Mouse (Mus musculus): ENCODE data around the gene Arhgap28.

DNA sequence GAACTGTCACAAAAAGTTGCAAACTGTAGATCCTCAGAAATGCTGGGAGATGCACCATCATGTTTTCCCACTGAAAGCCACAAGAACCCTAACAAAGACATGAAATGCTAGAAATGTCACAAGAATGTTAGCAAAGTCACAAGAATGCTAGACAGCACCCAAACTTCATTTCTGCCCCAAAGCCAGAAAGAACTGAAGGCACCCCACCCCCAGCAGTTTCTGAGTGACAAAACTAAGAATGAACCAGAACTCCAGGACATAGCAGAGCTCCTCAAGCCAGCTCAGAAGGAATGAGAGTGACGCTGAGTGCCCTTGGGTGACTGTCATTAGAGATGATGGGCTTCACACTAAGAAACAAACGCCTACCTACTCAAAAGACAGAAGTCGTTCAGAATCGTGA, 68.4 kb downstream of the Arhgap28 start:
- no peak for TF ChIP-seq POLR2A (IDR thresholded peaks at IDR 0.05; ENCODE audit: control insufficient read depth, extremely low read depth, insufficient read depth, low read length, poor library complexity)
- TF ChIP-seq CTCF (IDR thresholded peaks at IDR 0.05; ENCODE audit: borderline replicate concordance, control insufficient read depth, extremely low read depth, insufficient read depth, low read length, poor library complexity) = no peak

Data from thymus, adult 2 months (tissue).